Mouse (Mus musculus): ENCODE data around the gene Map7d2. TPM values are rescaled to one million over a fixed set of nuclear protein-coding genes. Genes with fewer than 3 reads are reported as not detected.
A peak's percentile ranks its signal among the peaks of the same experiment; 100 is the strongest.
"Not testable (repeated sequence)": the region's sequence is repeated elsewhere in the genome, so short reads cannot be mapped to it uniquely, and the experiment has no call there.

The Map7d2 gene
- polyA plus RNA-seq (2015; fragmentation: Nextera tagmentation; extraction: Ambion mirVana), result 1.5 TPM in 2 replicates

GRCm38 (mm10) chrX:159414130-159414828 lies at the start of gene Map7d2:
Gene Map7d2 (plus strand): TSS chrX:159414572.
- Histone ChIP-seq H3K4me2 (replicated peaks) (peak within 1 kb of the TSS; percentile 94), H3K9ac (peak within 1 kb of the TSS; percentile 26), H3K9me3 (no peaks in the 10 kb centered on the region), H3K4me1 (replicated peaks) (no peaks in the 10 kb centered on the region), H3K4me3 (replicated peaks) (peak within 1 kb of the TSS; percentile 50), H3K27ac (no peak within 1 kb of the TSS), H3K36me3 (no peaks in the 10 kb centered on the region), H3K27me3 (replicated peaks) (peaks cover 20% of the 10 kb centered on the region)
- 26% methylated on average over 55 of the region's 83 CpGs for WGBS
- ATAC-seq, result peak; percentile 80

- H3K4me2 ChIP-seq (replicated peaks), result peak within 1 kb of the TSS; percentile 57
- WGBS, result 21% methylated on average over 46 of the region's 76 CpGs
- H3K4me1 ChIP-seq (replicated peaks), result no peaks in the 10 kb centered on the region
- H3K36me3 ChIP-seq, result no peaks in the 10 kb centered on the region
- no peaks in the 10 kb centered on the region for H3K9me3 ChIP-seq
- H3K4me3 ChIP-seq (replicated peaks), result peak within 1 kb of the TSS; percentile 70
- H3K27me3 ChIP-seq (replicated peaks), result no peaks in the 10 kb centered on the region
- peak; percentile 98 for ATAC-seq
- peak within 1 kb of the TSS; percentile 68 for H3K27ac ChIP-seq
- peak within 1 kb of the TSS; percentile 67 for H3K9ac ChIP-seq
Measured at GRCm38 (mm10) chrX:159371831-159372752, 42.3 kb upstream of the Map7d2 start, which contains the start of gene Eif1ax. Gene Eif1ax (plus strand): TSS chrX:159372178.

GRCm38 (mm10) chrX:159372753-159373144 lies 41.6 kb upstream of the Map7d2 start:
- Histone ChIP-seq H3K4me3 (replicated peaks) (peak overlapping the region; percentile 70), H3K9me3 (no peaks in the 10 kb centered on the region), H3K27me3 (replicated peaks) (no peaks in the 10 kb centered on the region), H3K9ac (peak overlapping the region; percentile 67), H3K27ac (peak overlapping the region; percentile 68; the same call in 1 of the 2 replicates), H3K4me1 (replicated peaks) (no peaks in the 10 kb centered on the region), H3K4me2 (replicated peaks) (peak overlapping the region; percentile 48), H3K36me3 (no peaks in the 10 kb centered on the region)
- ATAC-seq, result no peak
- 17% methylated on average over 9 of the region's 9 CpGs for WGBS

GRCm38 (mm10) chrX:159387105-159387504 lies 27.3 kb upstream of the Map7d2 start:
- Histone ChIP-seq H3K9ac (no peak overlapping the region), H3K27me3 (replicated peaks) (no peaks in the 10 kb centered on the region), H3K9me3 (no peaks in the 10 kb centered on the region), H3K4me2 (replicated peaks) (no peak overlapping the region), H3K36me3 (no peaks in the 10 kb centered on the region), H3K4me1 (replicated peaks) (no peaks in the 10 kb centered on the region), H3K27ac (no peak overlapping the region), H3K4me3 (replicated peaks) (no peak overlapping the region)
- no peak for ATAC-seq
- WGBS, result 79% methylated on average over 9 of the region's 9 CpGs

- Histone ChIP-seq H3K36me3 (no peaks in the 10 kb centered on the region), H3K27me3 (replicated peaks) (no peaks in the 10 kb centered on the region), H3K9ac (no peak overlapping the region), H3K4me2 (replicated peaks) (no peak overlapping the region), H3K27ac (no peak overlapping the region), H3K4me1 (replicated peaks) (no peaks in the 10 kb centered on the region), H3K4me3 (replicated peaks) (no peak overlapping the region), H3K9me3 (no peaks in the 10 kb centered on the region)
- ATAC-seq, result no peak
Measured at GRCm38 (mm10) chrX:159388953-159389352, 25.4 kb upstream of the Map7d2 start.

GRCm38 (mm10) chrX:159390347-159390962 lies 23.9 kb upstream of the Map7d2 start:
- Histone ChIP-seq H3K4me2 (replicated peaks) (no peak overlapping the region), H3K27me3 (replicated peaks) (no peaks in the 10 kb centered on the region), H3K9me3 (no peaks in the 10 kb centered on the region), H3K27ac (no peak overlapping the region), H3K4me3 (replicated peaks) (no peak overlapping the region), H3K4me1 (replicated peaks) (no peaks in the 10 kb centered on the region), H3K9ac (no peak overlapping the region), H3K36me3 (no peaks in the 10 kb centered on the region)
- 77% methylated on average over 6 of the region's 6 CpGs for WGBS
- ATAC-seq, result no peak

GRCm38 (mm10) chrX:159391239-159391638 lies 23.1 kb upstream of the Map7d2 start:
- Histone ChIP-seq H3K4me1 (replicated peaks) (no peaks in the 10 kb centered on the region), H3K9ac (no peak overlapping the region), H3K9me3 (no peaks in the 10 kb centered on the region), H3K4me3 (replicated peaks) (no peak overlapping the region), H3K36me3 (no peaks in the 10 kb centered on the region), H3K27me3 (replicated peaks) (no peaks in the 10 kb centered on the region), H3K27ac (no peak overlapping the region), H3K4me2 (replicated peaks) (no peak overlapping the region)
- ATAC-seq, result no peak
- WGBS, result 83% methylated on average over 3 of the region's 3 CpGs

- Histone ChIP-seq H3K4me1 (replicated peaks) (no peaks in the 10 kb centered on the region), H3K4me2 (replicated peaks) (no peak overlapping the region), H3K9ac (no peak overlapping the region), H3K4me3 (replicated peaks) (no peak overlapping the region), H3K27ac (no peak overlapping the region), H3K9me3 (no peaks in the 10 kb centered on the region), H3K36me3 (no peaks in the 10 kb centered on the region), H3K27me3 (replicated peaks) (peaks cover 4% of the 10 kb centered on the region)
- WGBS, result 31% methylated on average over 4 of the region's 4 CpGs
- ATAC-seq, result no peak
Measured at GRCm38 (mm10) chrX:159409253-159409652, 5.1 kb upstream of the Map7d2 start.

- peaks cover 20% of the 10 kb centered on the region for H3K27me3 ChIP-seq (replicated peaks)
- no peaks in the 10 kb centered on the region for H3K9me3 ChIP-seq
- peak overlapping the region; percentile 50 for H3K4me3 ChIP-seq (replicated peaks)
- peak overlapping the region; percentile 94 for H3K4me2 ChIP-seq (replicated peaks)
- no peaks in the 10 kb centered on the region for H3K36me3 ChIP-seq
- H3K4me1 ChIP-seq (replicated peaks), result no peaks in the 10 kb centered on the region
- no peak overlapping the region for H3K27ac ChIP-seq
- peak overlapping the region; percentile 26 for H3K9ac ChIP-seq
- peak; percentile 58; the same call in 1 of the 2 replicates for ATAC-seq
- WGBS, result 14% methylated on average over 57 of the region's 65 CpGs
Measured at GRCm38 (mm10) chrX:159414829-159415673, 679 bp downstream of the Map7d2 start.

GRCm38 (mm10) chrX:159430507-159430906 lies 16.1 kb downstream of the Map7d2 start:
- not testable (repeated sequence) for H3K27me3 ChIP-seq (replicated peaks); H3K9ac ChIP-seq; ATAC-seq; H3K4me1 ChIP-seq (replicated peaks); H3K9me3 ChIP-seq; H3K4me2 ChIP-seq (replicated peaks); H3K4me3 ChIP-seq (replicated peaks); H3K36me3 ChIP-seq; H3K27ac ChIP-seq
- WGBS, result 86% methylated on average over 3 of the region's 3 CpGs

- Histone ChIP-seq H3K27me3 (replicated peaks) (no peaks in the 10 kb centered on the region), H3K27ac (no peak overlapping the region), H3K4me2 (replicated peaks) (no peak overlapping the region), H3K36me3 (no peaks in the 10 kb centered on the region), H3K9ac (no peak overlapping the region), H3K9me3 (no peaks in the 10 kb centered on the region), H3K4me1 (replicated peaks) (no peaks in the 10 kb centered on the region), H3K4me3 (replicated peaks) (no peak overlapping the region)
- ATAC-seq, result no peak
- WGBS, result 26% methylated on average over 3 of the region's 3 CpGs
Measured at GRCm38 (mm10) chrX:159442128-159442527, 27.8 kb downstream of the Map7d2 start.
